Mouse (Mus musculus) lung, embryonic 14.5 days (tissue): Measurements from ENCODE around the gene Lurap1l. TPM values are rescaled to one million over a fixed set of nuclear protein-coding genes. Genes with fewer than 3 reads are reported as not detected.
A peak's percentile ranks its signal among the peaks of the same experiment; 100 is the strongest.
"Not testable (repeated sequence)": the region's sequence is repeated elsewhere in the genome, so short reads cannot be mapped to it uniquely, and the experiment has no call there.

Experiments
- ATAC-seq: fragments of 200-750 bp; cut with Nextera tagmentation; 2 replicates; pipeline ENCODE4 v1.8.0; 2017; ENCODE audit warnings: mild to moderate bottlenecking, moderate TSS enrichment, moderate library complexity; ENCODE audit not compliant: insufficient read depth
- DNase-seq: peaks from one replicate; pipeline ENCODE4 v3.0.0-alpha.2; 2015
- H3K27ac ChIP-seq: fragments of 300-500 bp; sonication (generic); 2 replicates; pipeline ENCODE4 v1.5.1; 2014; ENCODE audit warnings: low read depth, mild to moderate bottlenecking, moderate library complexity
- H3K27me3 ChIP-seq: fragments of 300-500 bp; sonication (generic); 2 replicates; pipeline ENCODE4 v1.6.1; 2014; ENCODE audit warnings: low read length, control low read depth; ENCODE audit not compliant: insufficient read depth
- H3K36me3 ChIP-seq: fragments of 300-500 bp; sonication (generic); 2 replicates; pipeline ENCODE4 v1.6.1; 2014; ENCODE audit warnings: control low read depth; ENCODE audit not compliant: insufficient read depth
- H3K4me1 ChIP-seq: fragments of 300-500 bp; sonication (generic); 2 replicates; pipeline ENCODE4 v1.6.1; 2014; ENCODE audit warnings: antibody characterized with exemption, control low read depth; ENCODE audit not compliant: insufficient read depth
- H3K4me2 ChIP-seq: fragments of 300-500 bp; sonication (generic); 2 replicates; pipeline ENCODE4 v1.6.1; 2014; ENCODE audit warnings: mild to moderate bottlenecking
- H3K4me3 ChIP-seq: fragments of 300-500 bp; sonication (generic); 2 replicates; pipeline ENCODE4 v1.5.1; 2014; ENCODE audit warnings: low read depth, low read length
- H3K9ac ChIP-seq: fragments of 300-500 bp; sonication (generic); 2 replicates; pipeline ENCODE4 v1.6.1; 2014
- H3K9me3 ChIP-seq: fragments of 300-500 bp; sonication (generic); 2 replicates; pipeline ENCODE4 v1.6.1; 2016; ENCODE audit warnings: low read depth, low read length, control low read depth
- CTCF ChIP-seq: IDR thresholded peaks from 2 replicates; pipeline ENCODE4 v1.5.1; 2016; ENCODE audit warnings: antibody characterized with exemption, low read depth
- WGBS: fragments of 180-500 bp; shearing (Covaris S2); extraction: QIAGEN DNeasy Blood & Tissue Kit; methylation state at CpG from one replicate; pipeline ENCODE4 v1.1.7; 2014; 5-methylcytosine and 5-hydroxymethylcytosine counted together
- polyA plus RNA-seq: library from polyadenylated mRNA; unstranded; fragments of >200 nt; fragmentation: Nextera tagmentation; extraction: Ambion mirVana; gene quantifications from 2 replicates; pipeline ENCODE4 v1.2.1, GENCODE M21; 2014

Lurap1l gene
- polyA plus RNA-seq, 1 experiment from 2014 or later: 25.9 TPM

- TF ChIP-seq CTCF: no peak
- no peak overlapping the region for H3K4me2 ChIP-seq
- no peaks in the 10 kb centered on the region for H3K9me3 ChIP-seq
- no peak for ATAC-seq
- no peak overlapping the region for H3K4me3 ChIP-seq
- no peaks in the 10 kb centered on the region for H3K4me1 ChIP-seq
- peak overlapping the region; percentile 36; the same call in 1 of the 2 replicates for H3K27ac ChIP-seq
- 71% methylated on average over 5 of the region's 5 CpGs for WGBS
- no peaks in the 10 kb centered on the region for H3K27me3 ChIP-seq
- H3K36me3 ChIP-seq: no peaks in the 10 kb centered on the region
- DNase-seq: no peak
- no peak overlapping the region for H3K9ac ChIP-seq
Measured at GRCm38 (mm10) chr4:80907973-80908372, 2.5 kb upstream of the Lurap1l start.

- H3K4me1 ChIP-seq: no peaks in the 10 kb centered on the region; the same call in 1 of the 2 replicates
- H3K36me3 ChIP-seq: no peaks in the 10 kb centered on the region
- no peak overlapping the region for H3K27ac ChIP-seq
- 82% methylated on average over 4 of the region's 4 CpGs for WGBS
- H3K4me3 ChIP-seq: no peak overlapping the region
- H3K27me3 ChIP-seq: no peaks in the 10 kb centered on the region
- no peaks in the 10 kb centered on the region for H3K9me3 ChIP-seq
- DNase-seq (no peak), ATAC-seq (no peak)
- no peak overlapping the region for H3K9ac ChIP-seq
- no peak overlapping the region for H3K4me2 ChIP-seq
- no peak for TF ChIP-seq CTCF
Measured at GRCm38 (mm10) chr4:80908902-80909301, 1.5 kb upstream of the Lurap1l start.

GRCm38 (mm10) chr4:80910871-80911701 is 640 bp downstream of the Lurap1l start:
- Histone ChIP-seq H3K4me3 (peak overlapping the region; percentile 69), H3K4me2 (peak overlapping the region; percentile 82), H3K36me3 (no peaks in the 10 kb centered on the region), H3K27me3 (no peaks in the 10 kb centered on the region), H3K9ac (peak overlapping the region; percentile 75), H3K9me3 (no peaks in the 10 kb centered on the region), H3K4me1 (no peaks in the 10 kb centered on the region; the same call in 1 of the 2 replicates), H3K27ac (peak overlapping the region; percentile 93)
- peak; percentile 75 for ATAC-seq
- WGBS: 0% methylated on average over 58 of the region's 58 CpGs
- peak; percentile 69 for DNase-seq
- TF ChIP-seq CTCF: no peak

- H3K27ac ChIP-seq: peak overlapping the region; percentile 93
- H3K9ac ChIP-seq: peak overlapping the region; percentile 75
- ATAC-seq (peak; percentile 92), DNase-seq (peak; percentile 93)
- peak overlapping the region; percentile 82 for H3K4me2 ChIP-seq
- no peaks in the 10 kb centered on the region for H3K9me3 ChIP-seq
- H3K4me3 ChIP-seq: peak overlapping the region; percentile 69
- no peaks in the 10 kb centered on the region; the same call in 1 of the 2 replicates for H3K4me1 ChIP-seq
- peak; percentile 81 for TF ChIP-seq CTCF
- WGBS: under 1% methylated on average over 26 of the region's 27 CpGs
- H3K36me3 ChIP-seq: no peaks in the 10 kb centered on the region
- no peaks in the 10 kb centered on the region for H3K27me3 ChIP-seq
Measured at GRCm38 (mm10) chr4:80911706-80912540, 1.5 kb downstream of the Lurap1l start.

- H3K36me3 ChIP-seq: no peaks in the 10 kb centered on the region
- no peak overlapping the region for H3K4me3 ChIP-seq
- no peak for TF ChIP-seq CTCF
- H3K27ac ChIP-seq: no peak overlapping the region
- H3K4me2 ChIP-seq: no peak overlapping the region
- ATAC-seq (no peak), DNase-seq (no peak)
- no peak overlapping the region for H3K9ac ChIP-seq
- WGBS: 69% methylated on average over 2 of the region's 2 CpGs
- no peaks in the 10 kb centered on the region; the same call in 1 of the 2 replicates for H3K4me1 ChIP-seq
- H3K9me3 ChIP-seq: no peaks in the 10 kb centered on the region
- no peaks in the 10 kb centered on the region for H3K27me3 ChIP-seq
Measured at GRCm38 (mm10) chr4:80915211-80915610, 4.8 kb downstream of the Lurap1l start.

GRCm38 (mm10) chr4:80916695-80917094 is 6.2 kb downstream of the Lurap1l start:
- WGBS: 79% methylated on average over 3 of the region's 3 CpGs
- Histone ChIP-seq H3K9ac (no peak overlapping the region), H3K27ac (no peak overlapping the region), H3K27me3 (no peaks in the 10 kb centered on the region), H3K4me2 (no peak overlapping the region), H3K9me3 (no peaks in the 10 kb centered on the region), H3K36me3 (no peaks in the 10 kb centered on the region), H3K4me1 (no peaks in the 10 kb centered on the region; the same call in 1 of the 2 replicates), H3K4me3 (no peak overlapping the region)
- TF ChIP-seq CTCF: no peak
- ATAC-seq (no peak), DNase-seq (no peak)

DNA sequence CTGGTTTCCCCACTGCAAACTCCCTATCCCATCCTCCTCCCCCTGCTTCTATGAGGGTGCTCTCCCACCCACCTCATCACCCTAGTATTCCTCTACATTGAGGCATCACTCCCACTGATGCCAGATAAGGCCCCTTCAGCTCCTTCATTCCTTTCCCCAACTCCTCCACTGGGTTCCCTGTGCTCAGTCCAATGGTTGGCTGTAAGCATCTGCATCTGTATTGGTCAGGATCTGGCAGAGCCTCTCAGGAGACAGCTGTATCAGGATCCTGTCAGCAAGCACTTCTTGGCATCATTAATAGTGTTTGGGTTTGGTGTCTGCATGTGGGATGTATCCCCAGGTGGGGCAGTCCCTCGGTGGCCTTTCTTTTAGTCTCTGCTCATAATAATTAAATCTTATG is 6.7 kb downstream of the Lurap1l start:
- not testable (repeated sequence) for H3K9ac ChIP-seq, DNase-seq, H3K36me3 ChIP-seq, H3K27ac ChIP-seq, H3K9me3 ChIP-seq, H3K27me3 ChIP-seq, H3K4me3 ChIP-seq, ATAC-seq, H3K4me1 ChIP-seq, H3K4me2 ChIP-seq
- WGBS: 31% methylated on average over 1 of the region's 1 CpGs
